Mouse (Mus musculus) lung, adult 18-20 months (tissue): ENCODE results near the gene Abcc1.

Experiments
- DNase-seq, 2 experiments: peaks; one replicate each; pipeline ENCODE4 v3.0.0; 2022; ENCODE audit warnings: mixed read lengths in 2 of 2

Abcc1 gene

DNA sequence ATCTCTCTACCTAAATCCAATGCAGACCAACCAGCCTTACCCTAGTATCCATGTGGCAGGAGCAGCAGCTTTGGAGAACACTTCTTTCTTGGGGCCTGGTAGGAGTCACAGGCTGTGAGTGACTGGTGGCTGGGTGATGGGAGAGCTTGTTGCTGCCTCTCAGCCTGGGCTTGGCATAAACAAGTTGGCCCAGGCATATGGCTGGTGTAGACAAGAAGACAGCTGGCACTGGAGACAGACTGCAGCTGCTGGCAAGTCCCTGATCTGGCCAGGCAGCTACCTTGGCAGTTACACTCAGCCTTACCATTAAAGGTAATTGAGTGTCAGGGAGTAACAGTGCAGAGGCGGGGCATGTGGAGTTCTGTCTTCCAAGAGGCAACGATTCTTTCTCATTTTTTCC is 16.0 kb downstream of the Abcc1 start:
- DNase-seq: peak; percentile 33 to 41

DNA sequence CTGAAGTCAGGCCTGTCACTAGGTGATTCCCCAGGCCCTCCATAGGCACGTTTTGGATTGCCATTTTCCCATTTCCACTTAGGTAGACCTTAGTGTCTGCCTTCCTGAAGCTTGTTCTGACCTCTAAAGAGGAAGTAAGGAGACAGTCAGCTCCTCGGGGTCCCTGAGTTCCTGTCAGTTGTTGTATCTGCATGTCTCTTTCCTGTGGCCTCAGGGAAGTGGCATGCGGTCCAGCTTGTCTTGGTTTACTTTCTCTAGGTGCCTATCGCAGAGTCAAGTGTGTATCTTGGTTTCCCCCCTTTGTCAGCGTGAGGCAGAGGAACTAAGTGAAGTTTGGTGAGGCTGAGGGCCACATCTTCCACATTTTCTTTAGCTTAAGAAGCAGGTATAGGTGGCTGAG is 17.3 kb downstream of the Abcc1 start:
- DNase-seq: no peak

DNA sequence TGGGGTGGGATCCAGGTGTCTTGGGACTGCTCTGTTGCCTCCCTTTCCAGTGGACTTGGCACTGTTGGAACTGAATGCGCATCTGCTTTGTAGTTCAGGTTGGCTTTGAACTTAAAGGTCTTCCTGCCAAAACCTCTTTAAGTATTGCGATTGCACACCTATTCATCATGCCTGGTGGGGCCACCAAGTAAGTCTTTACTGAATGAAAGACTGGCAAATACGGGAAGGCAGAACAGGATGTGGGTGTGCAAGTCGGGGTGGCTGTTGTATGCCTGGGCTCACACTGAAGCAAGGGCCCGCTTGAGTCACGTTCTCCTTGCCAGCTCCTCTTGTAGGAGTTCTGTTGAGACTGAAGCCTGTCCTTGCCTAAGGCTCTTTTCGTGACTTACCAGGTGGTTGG is 18.5 kb downstream of the Abcc1 start:
- DNase-seq: no peak

DNA sequence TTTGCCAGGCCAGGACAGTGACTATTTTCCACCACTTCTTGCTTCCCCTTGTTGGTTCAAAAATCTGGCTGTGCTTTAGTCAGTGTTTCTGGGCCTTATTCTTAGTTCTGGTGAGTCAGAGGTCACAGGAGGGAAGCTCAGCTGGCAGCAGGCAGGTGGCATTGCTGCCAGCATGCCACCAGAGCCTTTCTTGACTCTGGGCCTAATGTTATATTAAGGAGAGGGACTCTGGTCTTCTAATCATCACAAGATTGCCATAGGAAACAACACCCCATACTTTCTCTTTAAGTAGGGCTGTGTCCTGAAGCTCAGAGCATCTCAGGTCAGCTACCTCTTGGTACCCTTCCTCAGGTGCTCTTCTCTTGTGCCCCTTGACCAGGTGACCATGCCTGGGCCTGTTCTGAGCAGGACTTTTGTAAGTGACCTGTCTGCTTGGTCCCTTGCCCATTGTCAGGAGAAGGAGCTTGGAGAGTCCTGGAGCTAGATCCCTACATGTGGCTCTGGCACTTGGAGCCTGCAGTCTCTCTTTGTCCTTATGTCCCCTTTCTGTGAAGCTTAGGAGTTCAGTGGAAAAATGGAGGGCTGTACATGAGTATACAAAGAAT is 19.8 kb downstream of the Abcc1 start:
- no peak for DNase-seq

DNA sequence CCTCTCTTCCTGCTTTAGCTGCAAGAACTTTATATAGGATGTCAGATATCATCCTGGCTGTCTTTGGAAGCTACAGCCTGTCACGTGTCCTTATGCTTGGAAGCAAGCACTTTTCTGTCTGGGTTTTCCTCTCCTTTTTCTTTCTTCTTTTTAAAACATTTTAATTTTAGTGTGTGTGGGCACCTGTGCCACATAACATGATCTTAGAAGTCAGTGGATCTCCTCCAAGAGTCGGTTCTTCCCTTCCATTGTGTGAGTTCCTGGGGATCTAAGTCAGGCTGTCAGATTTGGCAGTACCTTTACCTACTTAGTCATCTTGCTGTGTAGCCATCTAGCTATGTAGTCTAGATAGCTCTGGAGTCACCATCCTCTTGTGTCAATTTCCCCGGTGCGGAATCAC is 37.9 kb downstream of the Abcc1 start:
- no peak for DNase-seq

DNA sequence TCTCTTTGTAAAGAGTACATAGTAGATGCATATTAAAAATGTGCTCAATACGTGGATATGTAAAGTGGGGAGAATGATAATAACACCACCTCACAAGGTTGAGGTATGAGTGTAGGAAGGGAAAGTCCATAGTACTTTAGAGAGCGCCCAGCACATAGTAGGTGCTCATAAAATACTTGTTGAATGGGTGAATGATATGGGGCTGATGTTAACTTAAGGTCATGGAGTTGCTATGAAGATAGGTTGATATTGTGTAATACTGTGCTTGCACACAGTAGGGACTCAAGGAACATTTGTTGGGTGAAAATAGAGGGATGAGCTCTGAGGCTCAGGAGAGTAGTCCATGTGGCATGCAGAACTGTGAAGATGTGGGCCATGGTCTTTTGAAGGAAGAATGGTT is 42.1 kb downstream of the Abcc1 start:
- DNase-seq: no peak

DNA sequence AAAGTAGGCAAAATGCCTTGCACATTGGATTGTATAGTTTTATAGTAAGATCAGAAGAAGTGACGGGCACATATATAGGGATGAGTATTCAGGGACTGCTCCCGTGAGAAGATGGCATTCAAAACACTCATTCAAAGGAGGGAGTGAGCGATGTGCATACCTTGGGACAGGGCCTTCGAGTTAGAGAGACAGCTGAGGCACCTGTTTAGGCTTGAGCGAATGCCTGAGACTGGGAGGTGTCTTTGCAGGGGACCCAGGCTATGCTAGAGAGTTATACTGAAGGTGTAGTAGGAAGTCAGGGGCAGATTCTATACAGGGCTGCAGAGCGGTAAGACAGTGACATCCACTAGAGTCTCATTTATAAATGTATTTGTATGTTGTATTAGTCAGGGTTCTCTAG is 44.3 kb downstream of the Abcc1 start:
- DNase-seq: no peak

DNA sequence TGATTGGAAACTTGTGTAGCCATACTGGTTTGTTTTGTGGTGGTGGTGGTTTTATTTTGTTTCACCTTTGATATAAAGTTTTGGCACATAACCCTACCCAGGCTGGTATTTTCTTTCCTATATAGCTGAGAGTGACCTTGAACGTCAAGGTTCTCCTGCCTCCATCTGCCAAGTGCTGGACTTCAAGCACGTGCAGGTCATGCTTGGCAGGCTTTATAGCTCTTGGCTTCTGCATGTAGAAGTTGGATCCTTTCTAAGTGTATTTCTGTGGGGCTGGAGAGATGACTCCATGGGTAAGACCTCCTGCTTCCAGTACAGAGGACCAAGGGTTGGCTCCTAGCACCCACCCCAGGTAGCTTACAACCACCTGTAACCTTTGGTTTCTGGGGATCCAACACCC is 47.8 kb downstream of the Abcc1 start:
- no peak for DNase-seq

DNA sequence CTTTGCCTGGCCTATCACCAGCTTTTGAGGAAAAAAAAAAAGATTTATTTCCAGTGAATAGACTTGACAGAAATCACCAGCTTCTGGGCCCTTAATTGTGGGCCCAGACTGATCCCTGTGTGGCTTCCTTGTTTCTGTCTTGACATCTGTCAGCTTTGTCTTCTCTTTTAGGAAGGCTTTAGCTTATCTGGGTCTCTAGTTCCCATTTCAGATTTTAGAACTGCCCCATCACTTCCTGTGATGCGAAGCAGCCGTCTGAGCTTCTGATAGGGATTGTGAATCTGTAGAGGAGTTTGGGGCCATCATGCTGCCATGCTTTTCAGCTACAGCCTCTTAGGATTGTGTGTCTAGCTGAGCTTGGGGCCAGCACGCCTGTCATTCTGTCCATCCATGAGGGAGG is 48.4 kb downstream of the Abcc1 start:
- DNase-seq: no peak

DNA sequence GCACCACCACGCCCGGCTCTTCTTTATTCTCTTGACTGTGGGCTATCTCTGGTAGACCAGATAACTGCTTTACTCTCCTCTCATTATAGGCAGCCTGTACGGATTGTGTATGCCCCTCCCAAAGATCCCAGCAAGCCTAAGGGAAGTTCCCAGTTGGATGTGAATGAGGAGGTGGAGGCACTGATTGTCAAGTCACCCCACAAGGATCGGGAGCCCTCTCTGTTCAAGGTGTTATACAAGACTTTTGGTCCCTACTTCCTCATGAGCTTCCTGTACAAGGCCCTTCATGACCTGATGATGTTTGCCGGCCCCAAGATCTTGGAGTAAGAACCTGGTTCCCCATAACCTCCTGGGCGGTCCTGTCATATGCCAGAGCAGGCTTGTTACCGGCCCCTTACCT is 49.3 kb downstream of the Abcc1 start:
- DNase-seq: no peak

DNA sequence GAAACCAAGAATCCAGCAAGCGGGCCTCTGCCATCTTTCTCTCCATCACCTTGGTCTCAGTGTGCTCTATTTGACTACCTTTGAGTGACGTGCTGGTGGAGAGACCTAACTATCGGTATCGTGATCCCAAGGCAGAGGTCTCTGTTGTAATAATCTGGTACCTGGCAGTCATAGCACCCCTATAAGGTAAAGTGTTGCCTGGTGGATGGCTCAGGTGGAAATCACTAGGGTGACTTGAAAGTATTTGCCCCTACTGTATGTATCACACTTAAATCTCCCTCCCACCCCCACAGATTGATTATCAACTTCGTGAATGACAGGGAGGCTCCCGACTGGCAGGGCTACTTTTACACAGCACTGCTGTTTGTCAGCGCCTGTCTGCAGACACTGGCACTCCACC is 49.8 kb downstream of the Abcc1 start:
- no peak for DNase-seq

DNA sequence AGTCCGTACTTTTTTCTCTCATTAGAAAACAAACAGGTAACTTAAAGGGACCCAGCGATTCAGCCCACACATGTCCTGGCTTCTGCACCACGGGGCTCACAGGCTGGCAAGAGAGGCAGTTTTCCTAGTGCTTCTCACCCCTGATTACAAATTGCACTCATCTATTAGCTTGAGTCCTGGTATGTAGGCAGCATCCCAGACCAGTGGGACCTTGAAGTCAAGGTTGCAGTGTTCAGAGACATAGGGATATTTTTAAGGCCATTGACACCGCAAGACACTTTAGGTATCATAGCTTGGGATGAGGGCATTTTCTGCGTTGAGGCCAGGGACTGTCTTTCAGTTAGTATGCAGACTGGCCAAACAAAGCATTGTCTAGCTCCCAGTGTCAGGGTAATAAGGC is 51.2 kb downstream of the Abcc1 start:
- DNase-seq: no peak

DNA sequence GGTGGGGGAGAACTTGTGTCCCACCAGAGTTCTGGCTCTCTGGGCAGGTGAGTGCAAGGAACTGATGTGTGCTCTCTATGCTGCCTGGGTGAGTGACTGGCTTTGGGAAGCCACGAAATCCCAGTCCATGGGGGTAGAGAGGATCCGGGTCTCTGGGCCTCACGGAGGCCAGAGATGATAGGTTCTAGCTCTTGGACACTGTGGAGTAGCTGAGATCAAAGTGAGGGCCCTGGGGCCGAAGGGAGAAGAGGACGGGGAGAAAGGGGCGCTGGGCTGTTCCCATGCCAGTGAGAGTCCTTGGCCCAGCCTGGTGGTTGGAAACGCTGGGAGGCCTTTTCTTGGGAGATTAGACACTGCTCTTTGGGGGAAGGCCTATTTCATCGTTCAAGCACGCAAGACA is 53.8 kb downstream of the Abcc1 start:
- DNase-seq: no peak

DNA sequence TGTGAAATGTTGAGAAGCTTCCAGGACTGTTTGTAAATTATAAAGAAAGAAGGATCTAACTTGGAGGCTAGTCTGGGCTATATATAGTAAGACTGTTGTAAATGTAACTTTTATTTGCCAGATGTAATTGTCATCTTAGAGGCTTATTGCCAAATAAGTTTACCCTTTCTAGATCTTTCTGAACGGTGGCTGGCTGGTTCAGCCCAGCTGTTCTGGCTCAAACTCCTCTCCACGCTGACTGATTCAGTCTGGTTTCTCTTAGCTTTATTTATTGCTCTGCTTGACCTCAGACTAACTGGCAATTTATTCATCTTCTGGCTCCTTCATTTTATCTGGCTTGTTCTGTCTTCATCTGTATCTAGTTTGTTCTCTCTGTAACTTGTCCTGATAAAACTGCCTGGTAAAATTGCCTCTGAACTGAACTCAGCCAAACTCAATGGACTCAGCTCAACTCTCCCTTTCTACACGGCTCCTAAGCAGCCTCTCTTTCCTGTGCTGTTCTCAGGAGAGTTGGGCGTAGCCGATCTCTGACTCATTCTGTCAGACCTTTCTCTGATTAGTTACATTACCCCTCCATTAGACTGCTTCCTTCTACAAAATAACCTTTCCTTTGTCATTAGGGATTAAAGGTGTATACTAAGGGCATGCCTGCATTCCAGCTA is 55.7 kb downstream of the Abcc1 start:
- DNase-seq: no peak

DNA sequence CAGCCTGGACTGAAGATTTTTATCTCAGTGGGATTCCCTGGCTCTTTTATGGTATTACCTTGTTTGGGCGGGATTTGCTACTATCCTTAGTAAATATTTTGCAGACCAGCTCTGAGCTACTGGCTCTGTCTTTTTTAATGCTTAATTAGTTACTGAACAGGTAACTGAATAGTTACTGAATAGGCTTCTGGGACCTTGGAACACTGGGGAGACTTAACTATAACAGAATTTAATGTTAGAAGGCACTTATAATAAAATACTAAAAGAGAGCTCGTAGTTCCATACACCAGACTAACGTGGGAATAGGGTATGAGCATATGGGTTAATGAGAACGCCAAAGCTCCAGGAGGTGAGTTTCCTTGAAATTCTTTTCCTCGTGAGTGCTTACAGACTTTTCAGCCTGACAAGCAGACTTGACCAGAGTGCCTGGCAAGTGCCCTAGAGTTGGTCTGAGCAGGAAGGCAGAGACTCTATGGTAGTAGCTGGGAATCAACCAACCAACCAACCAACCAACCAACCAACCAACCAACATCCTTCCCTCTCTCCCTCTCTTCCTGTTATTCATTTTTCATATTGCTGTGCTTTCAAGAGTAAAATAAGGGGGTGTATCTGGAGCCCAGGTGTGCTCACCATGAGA is 59.3 kb downstream of the Abcc1 start:
- no peak for DNase-seq

DNA sequence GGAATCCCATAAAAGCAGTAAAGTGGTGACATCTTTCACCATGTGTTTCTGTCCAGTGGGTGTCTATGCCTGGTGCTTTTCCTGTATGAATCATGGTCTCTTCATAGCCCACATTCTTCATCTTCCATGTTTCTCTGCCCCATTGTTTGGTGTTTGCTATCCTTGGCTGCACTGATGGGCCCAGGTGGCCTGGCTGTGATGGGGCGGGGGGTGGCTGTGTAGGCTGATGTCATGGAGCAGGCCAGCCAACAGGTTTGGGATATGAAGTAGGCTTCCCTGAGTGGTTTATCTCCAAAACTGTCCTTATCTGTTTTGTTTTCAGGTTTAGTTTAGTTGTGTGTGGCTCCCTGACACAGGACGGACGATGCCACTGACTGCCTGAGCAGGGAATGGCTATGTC is 60.7 kb downstream of the Abcc1 start:
- DNase-seq: no peak

DNA sequence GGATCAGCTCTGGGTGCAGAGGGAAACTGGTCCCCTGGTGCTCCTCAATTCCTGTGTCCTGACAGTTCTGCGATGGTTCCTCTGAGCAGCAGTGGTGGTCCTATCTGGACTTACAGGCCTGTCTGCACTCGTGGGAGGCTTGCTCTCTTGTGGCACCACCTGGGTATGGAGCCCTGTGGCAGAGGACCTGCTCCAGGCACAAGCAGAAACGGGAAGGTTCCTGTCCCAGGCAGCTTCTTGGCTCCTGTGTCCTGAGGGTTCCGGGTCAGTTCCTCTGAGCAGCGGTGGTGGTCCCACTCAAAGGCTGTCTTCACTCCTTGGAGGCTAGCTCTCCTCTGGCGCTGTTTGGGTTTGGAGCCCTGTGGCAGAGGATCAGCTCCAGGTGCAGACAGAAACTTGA is 68.0 kb downstream of the Abcc1 start:
- DNase-seq: no peak

DNA sequence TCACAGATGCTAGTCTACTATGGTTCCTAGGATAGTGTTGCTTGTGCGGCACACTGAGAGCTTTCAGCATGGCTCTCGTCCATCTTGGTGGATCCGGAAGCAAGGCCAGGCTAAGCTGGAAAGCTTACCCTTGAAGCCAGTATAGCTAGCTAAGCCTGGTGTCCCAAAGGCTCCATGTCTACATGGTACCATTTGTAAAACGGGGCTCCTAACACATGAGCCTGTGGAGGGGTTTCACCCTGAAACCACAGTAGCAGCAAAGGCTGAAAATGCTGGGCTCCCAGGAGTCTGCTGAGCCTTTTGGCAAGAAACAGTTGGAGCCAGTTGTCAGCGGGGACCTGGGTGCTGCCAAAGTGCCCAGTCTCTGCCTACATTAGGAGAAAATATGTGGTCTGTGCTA is 71.6 kb downstream of the Abcc1 start:
- DNase-seq: no peak

DNA sequence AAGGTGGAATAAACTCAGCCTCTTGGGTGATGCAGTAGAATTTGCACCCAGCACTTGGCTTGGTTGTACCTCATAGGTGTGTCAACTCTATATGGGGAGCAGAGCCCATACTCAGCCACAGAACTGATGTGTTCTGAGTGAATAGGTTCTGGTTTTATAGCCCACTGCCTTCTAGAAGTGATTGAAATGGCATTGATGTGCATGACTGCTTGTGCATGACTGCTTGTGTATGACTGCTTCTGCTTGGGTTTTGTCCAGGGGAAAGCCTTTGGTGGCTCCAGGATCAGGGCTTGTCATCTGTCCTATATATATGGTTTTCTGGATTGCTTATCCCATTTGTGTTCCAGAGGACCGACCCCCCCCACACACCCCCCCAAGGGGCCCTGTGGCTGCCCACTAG is 74.2 kb downstream of the Abcc1 start:
- no peak for DNase-seq

DNA sequence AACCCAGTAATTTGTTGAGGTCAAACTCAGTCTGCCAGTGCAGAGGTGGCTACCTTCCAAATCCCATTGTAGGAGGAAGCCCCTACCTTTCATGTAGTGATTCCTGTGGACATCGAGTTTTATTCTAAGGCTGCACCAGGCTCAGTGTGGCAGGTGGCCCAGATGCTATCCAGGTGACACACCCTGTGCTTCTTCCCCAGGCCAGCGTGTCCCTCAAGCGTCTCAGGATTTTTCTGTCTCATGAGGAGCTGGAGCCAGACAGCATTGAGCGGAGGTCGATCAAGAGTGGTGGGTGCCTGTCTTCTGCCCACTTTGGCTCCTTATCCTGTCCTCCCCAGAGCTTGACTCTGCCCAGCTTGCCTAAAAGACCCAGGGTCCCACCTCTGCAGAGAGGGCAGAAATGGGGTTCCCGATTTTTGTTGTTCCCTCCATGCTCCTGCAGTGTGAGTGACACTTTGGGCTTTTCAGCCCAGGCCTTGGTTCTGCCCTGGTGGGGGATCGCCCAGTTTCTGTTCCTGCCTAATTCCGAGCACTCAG is 76.2 kb downstream of the Abcc1 start:
- DNase-seq: no peak

DNA sequence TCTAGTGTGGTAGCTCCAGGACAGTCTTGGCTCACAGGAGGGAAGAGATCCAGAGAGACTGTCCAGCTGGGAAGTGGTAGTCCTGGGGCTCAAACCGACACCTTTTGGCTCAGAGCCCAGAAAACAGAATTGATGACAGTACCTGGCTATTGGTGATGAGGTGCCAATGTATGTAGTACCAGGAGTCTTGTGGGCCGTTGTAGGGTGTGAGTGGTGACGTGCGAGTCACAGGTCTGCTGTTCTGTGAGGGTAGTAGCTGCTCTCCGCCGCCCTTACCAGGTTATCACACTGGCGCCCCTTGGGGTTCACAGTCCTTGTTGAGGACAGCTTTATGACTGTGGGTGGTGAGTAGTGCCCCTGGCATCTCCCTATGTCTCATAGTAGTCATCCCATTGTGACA is 77.2 kb downstream of the Abcc1 start:
- no peak for DNase-seq

DNA sequence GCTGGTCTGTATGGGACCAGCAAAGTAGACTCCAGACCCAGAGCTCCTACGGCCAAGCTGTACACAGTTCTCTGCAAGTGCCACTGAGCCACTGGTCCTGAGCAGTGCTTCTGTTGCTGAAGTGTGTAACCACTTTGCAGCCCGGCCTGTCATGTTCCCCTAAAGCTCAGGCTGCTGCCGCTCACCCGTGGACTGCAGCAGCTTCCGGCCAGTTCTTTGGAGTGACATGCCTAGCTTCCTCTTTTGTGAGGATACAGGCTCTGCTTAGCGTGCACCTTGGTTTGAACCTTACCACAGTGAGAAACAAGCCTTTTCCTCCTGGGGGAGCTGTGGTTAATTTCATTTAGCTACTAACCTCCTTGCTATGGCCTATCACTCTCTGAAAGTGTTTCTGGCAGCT is 77.7 kb downstream of the Abcc1 start:
- DNase-seq: no peak

DNA sequence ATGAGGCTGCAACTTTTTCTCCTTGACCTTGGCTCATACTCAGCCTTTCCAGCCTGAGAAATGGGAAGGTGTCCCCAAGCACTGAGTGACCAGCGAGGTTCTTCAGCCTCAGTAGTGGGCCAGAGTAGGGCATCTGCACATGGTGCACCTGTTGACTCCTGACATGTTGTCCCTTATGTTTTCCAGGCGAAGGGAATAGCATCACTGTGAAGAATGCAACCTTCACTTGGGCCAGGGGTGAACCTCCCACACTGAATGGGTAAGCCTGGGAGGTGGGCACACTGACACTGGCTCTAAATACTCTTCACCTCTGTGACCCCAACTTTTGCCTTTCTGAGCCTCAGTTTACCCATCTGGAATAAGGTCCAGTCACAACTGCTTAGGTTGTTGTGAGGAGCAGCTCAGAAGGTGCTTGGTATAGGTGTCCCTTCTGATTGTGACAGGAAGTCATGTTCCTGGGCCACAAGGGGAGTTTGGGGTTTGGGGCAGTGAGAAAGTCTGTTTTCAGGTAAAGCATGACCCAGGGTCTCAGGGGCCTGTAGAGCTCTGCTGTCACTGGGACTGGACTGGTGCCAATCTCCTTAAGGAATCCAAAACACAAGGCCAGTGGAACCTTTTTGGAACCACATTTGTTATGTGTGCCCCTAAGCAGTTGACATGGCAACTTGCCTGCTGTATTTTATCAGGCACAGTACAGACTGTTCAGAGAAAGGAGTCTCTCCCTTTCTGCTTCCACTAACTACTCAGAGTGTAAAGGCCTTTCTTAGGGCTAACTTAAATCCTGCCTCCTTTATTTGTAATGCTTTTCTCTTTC is 78.7 kb downstream of the Abcc1 start:
- no peak for DNase-seq
